Mouse (Mus musculus) G1E (cell line): ENCODE measurements at regions not wholly inside any gene's neighbourhood (a gene's known extent, or its start where the extent isn't known, plus 50 kb on each side); places are given as distances from the start of the nearest gene placed in this dataset.

Experiments used
- ATAC-seq: 2 replicates; pipeline ENCODE4 v1.8.0; 2016; ENCODE audit warnings: mild to moderate bottlenecking; ENCODE audit not compliant: insufficient number of reproducible peaks, poor library complexity, low FRiP score, severe bottlenecking; ENCODE audit errors: extremely low read depth
- DNase-seq: peaks from one replicate; pipeline ENCODE4 v3.0.0; 2012; ENCODE audit warnings: low spot score
- H3K27me3 ChIP-seq: 2 replicates; pipeline ENCODE4 v1.6.1; 2012; ENCODE audit warnings: mild to moderate bottlenecking, low read length, inconsistent platforms; ENCODE audit not compliant: insufficient read depth
- H3K36me3 ChIP-seq: replicated peaks from 2 replicates; pipeline ENCODE3; 2012; ENCODE audit warnings: mild to moderate bottlenecking, inconsistent platforms
- H3K4me1 ChIP-seq: 2 replicates; pipeline ENCODE4 v1.6.1; 2012; ENCODE audit warnings: low read depth, low read length, inconsistent platforms, mixed read lengths; ENCODE audit not compliant: insufficient read depth
- H3K4me3 ChIP-seq: 2 replicates; pipeline ENCODE4 v1.5.1; 2012; ENCODE audit warnings: low read depth, mild to moderate bottlenecking, inconsistent platforms, low read length, moderate library complexity, mixed read lengths
- H3K9me3 ChIP-seq: replicated peaks from 2 replicates; pipeline ENCODE4 v1.6.1; 2012; ENCODE audit warnings: inconsistent platforms
- CTCF ChIP-seq: IDR thresholded peaks from 2 replicates; pipeline ENCODE4 v1.5.1; 2012; ENCODE audit warnings: low read depth, low read length, inconsistent platforms, mixed read lengths
- GATA1 ChIP-seq: IDR thresholded peaks from 2 replicates; pipeline ENCODE4 v1.6.1; 2012; ENCODE audit warnings: borderline replicate concordance, low read length, inconsistent platforms, mixed read lengths
- GATA2 ChIP-seq: IDR thresholded peaks from 2 replicates; pipeline ENCODE4 v1.6.1; 2012; ENCODE audit warnings: low read depth, low read length, inconsistent platforms, borderline replicate concordance
- POLR2AphosphoS5 ChIP-seq: IDR thresholded peaks from 2 replicates; pipeline ENCODE4 v1.6.1; 2012; ENCODE audit warnings: low read depth, low read length, inconsistent platforms; ENCODE audit not compliant: insufficient replicate concordance
- TAL1 ChIP-seq: conservative IDR thresholded peaks from 2 replicates; pipeline ENCODE4 v1.6.1; 2012; ENCODE audit warnings: low read depth, low read length, inconsistent platforms, mixed read lengths

DNA sequence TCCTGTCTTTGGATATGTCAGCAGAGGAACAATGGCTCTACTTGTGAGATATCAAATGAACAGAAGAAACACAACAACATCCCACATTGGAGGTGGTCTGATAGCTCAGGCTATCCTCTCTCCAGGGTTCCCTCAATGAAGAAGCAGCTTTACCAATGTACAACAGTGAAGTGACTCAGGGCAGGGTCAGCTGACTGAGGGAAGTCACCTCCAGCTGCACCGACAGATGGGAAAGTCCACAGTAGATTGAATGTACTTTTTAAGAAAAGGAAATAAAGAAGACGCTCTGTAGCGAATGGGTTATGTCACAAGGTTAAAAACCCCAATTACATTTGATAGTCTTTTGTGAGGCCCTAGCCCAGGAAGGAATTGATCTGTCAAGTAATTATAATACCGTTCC is 62.6 kb upstream of the Tnfaip3 start:
- no peak overlapping the region for H3K4me3 ChIP-seq
- no peaks in the 10 kb centered on the region for H3K4me1 ChIP-seq
- ATAC-seq (no peak), DNase-seq (no peak)
- no peaks in the 10 kb centered on the region for H3K9me3 ChIP-seq
- no peak for TF ChIP-seq TAL1
- no peak for TF ChIP-seq POLR2AphosphoS5
- TF ChIP-seq GATA1 = no peak
- no peak for TF ChIP-seq GATA2
- TF ChIP-seq CTCF = no peak
- no peaks in the 10 kb centered on the region for H3K36me3 ChIP-seq
- no peaks in the 10 kb centered on the region for H3K27me3 ChIP-seq

DNA sequence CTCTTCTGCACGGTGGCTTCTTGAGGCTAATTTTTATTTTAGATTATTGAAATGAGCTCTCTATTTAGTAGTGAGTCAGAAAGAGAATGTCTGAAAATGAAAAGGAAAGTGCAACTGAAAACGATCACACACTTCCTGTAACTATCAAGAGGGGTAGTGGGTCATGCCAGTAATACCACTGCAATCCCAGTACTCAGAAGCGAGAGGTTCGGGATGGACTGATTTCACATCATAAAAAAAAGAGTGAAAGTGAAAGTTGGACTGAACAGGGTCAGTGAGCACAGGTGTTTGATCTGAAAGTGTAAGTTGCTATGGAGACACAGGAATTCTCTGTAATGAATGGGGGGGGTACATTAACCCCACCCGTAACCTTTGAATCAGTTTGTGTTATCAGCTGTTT is 52.9 kb upstream of the Tnfaip3 start:
- no peak for DNase-seq
- ATAC-seq = no peak
- TF ChIP-seq TAL1 (no peak), POLR2AphosphoS5 (no peak), GATA1 (no peak), GATA2 (no peak), CTCF (no peak)
- H3K9me3 ChIP-seq = no peaks in the 10 kb centered on the region
- H3K27me3 ChIP-seq = no peaks in the 10 kb centered on the region
- peaks cover 47% of the 10 kb centered on the region for H3K4me1 ChIP-seq
- H3K4me3 ChIP-seq = no peak overlapping the region
- no peaks in the 10 kb centered on the region for H3K36me3 ChIP-seq

DNA sequence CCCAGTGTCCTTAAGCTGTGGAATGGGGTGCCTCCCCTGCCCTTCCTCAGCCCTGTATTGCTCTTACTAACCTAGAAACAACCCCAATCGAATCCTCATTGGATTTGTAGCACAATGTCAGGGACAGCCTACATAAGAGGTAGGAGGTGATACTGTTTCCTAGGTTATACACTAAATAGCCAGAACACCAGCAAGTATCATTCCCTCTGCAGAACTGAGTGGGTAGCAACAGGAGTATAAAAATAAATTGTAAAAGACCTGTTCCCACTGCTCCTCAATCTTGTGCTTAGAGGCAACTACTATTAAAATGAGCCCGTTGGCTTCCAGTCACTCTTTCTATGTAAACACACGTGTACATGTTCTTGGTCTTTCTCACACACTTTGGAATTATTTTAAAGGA is 52.2 kb upstream of the Tnfaip3 start:
- DNase-seq (no peak), ATAC-seq (no peak)
- H3K9me3 ChIP-seq = no peaks in the 10 kb centered on the region
- no peaks in the 10 kb centered on the region for H3K36me3 ChIP-seq
- H3K4me1 ChIP-seq = peaks cover 54% of the 10 kb centered on the region
- no peak for TF ChIP-seq POLR2AphosphoS5
- TF ChIP-seq GATA1 = no peak
- no peak for TF ChIP-seq TAL1
- TF ChIP-seq GATA2 = no peak
- TF ChIP-seq CTCF = no peak
- no peaks in the 10 kb centered on the region for H3K27me3 ChIP-seq
- H3K4me3 ChIP-seq = no peak overlapping the region

DNA sequence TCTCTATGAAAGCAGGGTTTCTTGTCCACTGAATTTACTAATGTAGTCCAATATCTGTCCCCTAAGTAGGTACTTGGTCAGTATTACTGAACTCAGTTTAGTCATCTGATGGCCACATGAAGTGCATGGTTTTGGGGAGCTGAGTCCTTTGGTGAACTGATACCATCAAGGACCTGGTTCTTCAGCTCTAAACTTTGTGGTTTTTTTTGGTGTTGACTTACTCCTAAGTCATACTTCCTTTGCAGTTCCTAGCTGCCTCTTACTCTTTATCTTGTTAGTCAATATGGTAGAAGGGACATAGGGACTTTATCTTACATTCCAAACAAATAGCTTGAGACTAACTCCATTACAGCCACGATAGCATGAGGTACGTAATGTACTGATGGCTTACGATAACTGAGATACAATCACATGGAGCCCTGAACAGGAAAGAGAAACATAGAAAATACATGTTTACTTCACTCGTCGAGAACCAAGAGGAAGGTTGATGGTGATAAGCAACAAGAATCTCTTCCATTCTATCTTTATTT is 51.4 kb upstream of the Tnfaip3 start:
- TF ChIP-seq TAL1 = peak; percentile 68
- TF ChIP-seq POLR2AphosphoS5 = no peak
- H3K4me3 ChIP-seq = no peak overlapping the region
- DNase-seq (no peak), ATAC-seq (peak; percentile 57)
- H3K36me3 ChIP-seq = no peaks in the 10 kb centered on the region
- H3K27me3 ChIP-seq = no peaks in the 10 kb centered on the region
- H3K4me1 ChIP-seq = peaks cover 62% of the 10 kb centered on the region
- H3K9me3 ChIP-seq = no peaks in the 10 kb centered on the region
